Mouse (Mus musculus) hindbrain, embryonic 11.5 days (tissue): ENCODE results near the gene Tsga10ip. TPM values are rescaled to one million over a fixed set of nuclear protein-coding genes. Genes with fewer than 3 reads are reported as not detected.
"Not testable (repeated sequence)": the region's sequence is repeated elsewhere in the genome, so short reads cannot be mapped to it uniquely, and the experiment has no call there.

Experiments
- ATAC-seq: fragments of 200-750 bp; cut with Nextera tagmentation; 2 replicates; pipeline ENCODE4 v1.8.0; 2017; ENCODE audit warnings: mild to moderate bottlenecking, moderate TSS enrichment, moderate library complexity; ENCODE audit not compliant: low FRiP score
- DNase-seq: peaks from one replicate; pipeline ENCODE4 v3.0.0-alpha.2; 2015; ENCODE audit warnings: low spot score
- H3K27ac ChIP-seq: fragments of 300-500 bp; sonication (generic); 2 replicates; pipeline ENCODE4 v1.5.1; 2014; ENCODE audit warnings: mild to moderate bottlenecking, low read depth, low read length
- H3K27me3 ChIP-seq: fragments of 300-500 bp; sonication (generic); 2 replicates; pipeline ENCODE4 v1.6.1; 2014; ENCODE audit warnings: mild to moderate bottlenecking, low read length, moderate library complexity, mixed read lengths; ENCODE audit not compliant: control insufficient read depth, insufficient read depth
- H3K36me3 ChIP-seq: fragments of 300-500 bp; sonication (generic); 2 replicates; pipeline ENCODE4 v1.6.1; 2014; ENCODE audit warnings: mild to moderate bottlenecking, low read length, moderate library complexity, mixed read lengths; ENCODE audit not compliant: control insufficient read depth, insufficient read depth
- H3K4me1 ChIP-seq: fragments of 300-500 bp; sonication (generic); replicated peaks from 2 replicates; pipeline ENCODE4 v1.6.1; 2014; ENCODE audit warnings: low read length, mixed read lengths; ENCODE audit not compliant: control insufficient read depth, insufficient read depth
- H3K4me2 ChIP-seq: fragments of 300-500 bp; sonication (generic); replicated peaks from 2 replicates; pipeline ENCODE4 v1.6.1; 2014; ENCODE audit warnings: mild to moderate bottlenecking, low read depth, low read length
- H3K4me3 ChIP-seq: fragments of 300-500 bp; sonication (generic); 2 replicates; pipeline ENCODE4 v1.5.1; 2014; ENCODE audit warnings: low read depth, low read length
- H3K9ac ChIP-seq: fragments of 300-500 bp; sonication (generic); 2 replicates; pipeline ENCODE4 v1.6.1; 2014; ENCODE audit warnings: low read depth, low read length
- H3K9me3 ChIP-seq: fragments of 300-500 bp; sonication (generic); 2 replicates; pipeline ENCODE4 v1.6.1; 2016; ENCODE audit warnings: low read length; ENCODE audit not compliant: control insufficient read depth
- WGBS: fragments of 180-500 bp; shearing (Covaris S2); extraction: QIAGEN DNeasy Blood & Tissue Kit; methylation state at CpG from one replicate; pipeline ENCODE4 v1.1.7; 2014; 5-methylcytosine and 5-hydroxymethylcytosine counted together
- polyA plus RNA-seq: library from polyadenylated mRNA; unstranded; fragments of >200 nt; fragmentation: Nextera tagmentation; extraction: Ambion mirVana; gene quantifications from 2 replicates; pipeline ENCODE4 v1.2.1, GENCODE M21; 2014

The Tsga10ip gene
- polyA plus RNA-seq, 1 experiment from 2014 or later, result 0.54 TPM

- no peaks in the 10 kb centered on the region for H3K36me3 ChIP-seq
- no peaks in the 10 kb centered on the region for H3K27me3 ChIP-seq
- H3K27ac ChIP-seq, result peak overlapping the region; percentile 55
- H3K9me3 ChIP-seq, result no peaks in the 10 kb centered on the region
- H3K4me1 ChIP-seq, result 0 out of 2 replicates have a peak, but pooled peaks cover 3% of the 10 kb centered on the region
- WGBS, result 12% methylated on average over 7 of the region's 7 CpGs
- peak; percentile 72 for DNase-seq
- peak; percentile 45 for ATAC-seq
- H3K4me3 ChIP-seq, result peak overlapping the region; percentile 38
- peak overlapping the region; percentile 44 for H3K9ac ChIP-seq
- H3K4me2 ChIP-seq, result peak overlapping the region; percentile 47
These were observed 4.8 kb upstream of the Tsga10ip start for GRCm38 (mm10) chr19:5407133-5407532.

- DNase-seq (peak; percentile 64), ATAC-seq (peak; percentile 86)
- H3K4me2 ChIP-seq, result peak overlapping the region; percentile 47
- H3K4me1 ChIP-seq, H3K9me3 ChIP-seq, H3K27me3 ChIP-seq, H3K36me3 ChIP-seq: not testable (repeated sequence)
- H3K9ac ChIP-seq, result peak overlapping the region; percentile 44
- WGBS, result 8% methylated on average over 21 of the region's 25 CpGs
- H3K27ac ChIP-seq, result peak overlapping the region; percentile 55
- H3K4me3 ChIP-seq, result peak overlapping the region; percentile 38
These were observed 4.3 kb upstream of the Tsga10ip start for GRCm38 (mm10) chr19:5406531-5407126.

- Histone ChIP-seq H3K4me1 (0 out of 2 replicates have a peak, but pooled peaks cover 3% of the 10 kb centered on the region), H3K36me3 (no peaks in the 10 kb centered on the region), H3K4me3 (peak overlapping the region; percentile 31), H3K9ac (peak overlapping the region; percentile 44), H3K27me3 (no peaks in the 10 kb centered on the region), H3K27ac (peak overlapping the region; percentile 30; the same call in 1 of the 2 replicates), H3K9me3 (no peaks in the 10 kb centered on the region), H3K4me2 (peak overlapping the region; percentile 50)
- ATAC-seq (no peak), DNase-seq (peak; percentile 23)
- whole genome bisulfite sequencing, result 31% methylated on average over 7 of the region's 7 CpGs
These were observed 3.6 kb upstream of the Tsga10ip start for GRCm38 (mm10) chr19:5405924-5406323.

GRCm38 (mm10) chr19:5401073-5401472 lies 1.3 kb downstream of the Tsga10ip start:
- not testable (repeated sequence) for H3K9ac ChIP-seq, H3K9me3 ChIP-seq, H3K27ac ChIP-seq, H3K4me2 ChIP-seq, H3K36me3 ChIP-seq, H3K4me3 ChIP-seq, H3K27me3 ChIP-seq, DNase-seq, H3K4me1 ChIP-seq, ATAC-seq
- 78% methylated on average over 4 of the region's 4 CpGs for WGBS

GRCm38 (mm10) chr19:5395371-5395770 lies 7.0 kb downstream of the Tsga10ip start:
- Histone ChIP-seq H3K4me3 (no peak overlapping the region), H3K27me3 (no peaks in the 10 kb centered on the region), H3K9ac (no peak overlapping the region), H3K4me2 (no peak overlapping the region), H3K4me1 (no peaks in the 10 kb centered on the region), H3K27ac (no peak overlapping the region), H3K9me3 (no peaks in the 10 kb centered on the region), H3K36me3 (no peaks in the 10 kb centered on the region)
- 71% methylated on average over 4 of the region's 4 CpGs for WGBS
- DNase-seq (no peak), ATAC-seq (no peak)

- Histone ChIP-seq H3K36me3 (no peaks in the 10 kb centered on the region), H3K9me3 (no peaks in the 10 kb centered on the region), H3K27me3 (no peaks in the 10 kb centered on the region), H3K9ac (no peak overlapping the region), H3K27ac (no peak overlapping the region), H3K4me3 (no peak overlapping the region; the same call in 1 of the 2 replicates), H3K4me1 (0 out of 2 replicates have a peak, but pooled peaks cover 2% of the 10 kb centered on the region), H3K4me2 (no peak overlapping the region)
- WGBS, result 60% methylated on average over 10 of the region's 10 CpGs
- no peak for DNase-seq
- ATAC-seq, result no peak
These were observed 8.2 kb downstream of the Tsga10ip start for GRCm38 (mm10) chr19:5394168-5394567.

GRCm38 (mm10) chr19:5392892-5393291 lies 9.4 kb downstream of the Tsga10ip start:
- Histone ChIP-seq H3K4me2 (no peak overlapping the region), H3K9me3 (no peaks in the 10 kb centered on the region), H3K4me3 (no peak overlapping the region), H3K27ac (no peak overlapping the region), H3K9ac (no peak overlapping the region), H3K4me1 (peaks cover 3% of the 10 kb centered on the region; the same call in 1 of the 2 replicates), H3K27me3 (no peaks in the 10 kb centered on the region), H3K36me3 (no peaks in the 10 kb centered on the region)
- 71% methylated on average over 4 of the region's 4 CpGs for WGBS
- DNase-seq, result no peak
- no peak for ATAC-seq

- no peaks in the 10 kb centered on the region for H3K36me3 ChIP-seq
- H3K27ac ChIP-seq, result no peak overlapping the region
- peaks cover 6% of the 10 kb centered on the region; the same call in 1 of the 2 replicates for H3K4me1 ChIP-seq
- no peaks in the 10 kb centered on the region for H3K27me3 ChIP-seq
- H3K4me2 ChIP-seq, result no peak overlapping the region
- no peak for DNase-seq
- WGBS, result 81% methylated on average over 8 of the region's 8 CpGs
- H3K4me3 ChIP-seq, result no peak overlapping the region; the same call in 1 of the 2 replicates
- ATAC-seq, result no peak
- H3K9me3 ChIP-seq, result no peaks in the 10 kb centered on the region
- 0 out of 2 replicates have a peak overlapping the region, but pooled peaks have one; percentile 21 for H3K9ac ChIP-seq
These were observed 11.9 kb downstream of the Tsga10ip start for GRCm38 (mm10) chr19:5390416-5390815.

- no peaks in the 10 kb centered on the region for H3K27me3 ChIP-seq
- H3K4me3 ChIP-seq, result peak overlapping the region; percentile 100
- no peak overlapping the region for H3K27ac ChIP-seq
- DNase-seq (peak; percentile 25), ATAC-seq (no peak)
- H3K36me3 ChIP-seq, result no peaks in the 10 kb centered on the region
- H3K9me3 ChIP-seq, result no peaks in the 10 kb centered on the region
- 0 out of 2 replicates have a peak overlapping the region, but pooled peaks have one; percentile 91 for H3K9ac ChIP-seq
- 57% methylated on average over 12 of the region's 12 CpGs for WGBS
- H3K4me1 ChIP-seq, result peaks cover 6% of the 10 kb centered on the region; the same call in 1 of the 2 replicates
- H3K4me2 ChIP-seq, result peak overlapping the region; percentile 60
These were observed 12.7 kb downstream of the Tsga10ip start for GRCm38 (mm10) chr19:5389647-5390046.
